Mouse (Mus musculus) frontal cortex, adult 2 months (tissue): ENCODE data around the gene Stat3. TPM values are rescaled to one million over a fixed set of nuclear protein-coding genes. Genes with fewer than 3 reads are reported as not detected.

Experiments
- DNase-seq, 2 experiments: peaks; one replicate each; pipeline ENCODE4 v3.0.0; 2022; ENCODE audit warnings: low spot score in 1 of 2; ENCODE audit errors: extremely low spot score in 1 of 2
- polyA plus RNA-seq: library from polyadenylated mRNA; depleted of rRNA; stranded (reverse); fragments of >200 nt; gene quantifications from 2 replicates; pipeline ENCODE4 v1.2.3, GENCODE M21; 2012; rRNA removed

Stat3 gene
- polyA plus RNA-seq, 1 experiment: 49.1 TPM

- no peak for DNase-seq
These were observed 99.8 kb downstream of the Stat3 start for GRCm38 (mm10) chr11:100839523-100839922.

GRCm38 (mm10) chr11:100838894-100839293, 100.4 kb downstream of the Stat3 start:
- DNase-seq: no peak

- DNase-seq: no peak
These were observed 102.2 kb downstream of the Stat3 start for GRCm38 (mm10) chr11:100836923-100837702.

Other genes with a start within 250 kb of the Stat3 start
- gene Zfp385c, start 247.1 kb downstream of the Stat3 start, polyA plus RNA-seq: 2.5 TPM in 2 replicates
- gene Dhx58, start 235.3 kb downstream of the Stat3 start, polyA plus RNA-seq: 2.7 and 2.8 TPM in 2 replicates
- 60.7 and 61.7 TPM in 2 replicates for gene Kat2a, start 227.1 kb downstream of the Stat3 start, polyA plus RNA-seq
- gene Hspb9, start 225.7 kb downstream of the Stat3 start, polyA plus RNA-seq: not detected in 2 replicates
- 205 and 221 TPM in 2 replicates for gene Rab5c, start 201.3 kb downstream of the Stat3 start, polyA plus RNA-seq
- 15.8 and 19.2 TPM in 2 replicates for gene Kcnh4, start 179.6 kb downstream of the Stat3 start, polyA plus RNA-seq
- 0.50 and 0.62 TPM in 2 replicates for gene Hcrt, start 176.6 kb downstream of the Stat3 start, polyA plus RNA-seq
- gene Ghdc, start 168.6 kb downstream of the Stat3 start, polyA plus RNA-seq: 7.7 and 9.3 TPM in 2 replicates
- gene Stat5b, start 88.8 kb downstream of the Stat3 start, polyA plus RNA-seq: 28.7 and 29.6 TPM in 2 replicates
- 3.4 and 3.7 TPM in 2 replicates for gene Stat5a, start 80.2 kb downstream of the Stat3 start, polyA plus RNA-seq
- 20.9 and 21.0 TPM in 2 replicates for gene Cavin1, start 31.3 kb upstream of the Stat3 start, polyA plus RNA-seq
- gene Atp6v0a1, start 69.9 kb upstream of the Stat3 start, polyA plus RNA-seq: 312 and 317 TPM in 2 replicates
- 11.8 and 13.0 TPM in 2 replicates for gene Naglu, start 130.5 kb upstream of the Stat3 start, polyA plus RNA-seq
- gene Hsd17b1, start 138.9 kb upstream of the Stat3 start, polyA plus RNA-seq: 0.46 and 0.55 TPM in 2 replicates
- 30.8 and 34.1 TPM in 2 replicates for gene Coasy, start 143.0 kb upstream of the Stat3 start, polyA plus RNA-seq
- gene Mlx, start 147.7 kb upstream of the Stat3 start, polyA plus RNA-seq: 52.0 and 56.0 TPM in 2 replicates
- 5.6 and 7.8 TPM in 2 replicates for gene Psmc3ip, start 155.9 kb upstream of the Stat3 start, polyA plus RNA-seq
- gene Retreg3, start 180.4 kb upstream of the Stat3 start, polyA plus RNA-seq: 66.2 and 66.5 TPM in 2 replicates
- gene Tubg1, start 180.4 kb upstream of the Stat3 start, polyA plus RNA-seq: 21.5 and 24.7 TPM in 2 replicates
- 56.4 and 58.0 TPM in 2 replicates for gene Tubg2, start 216.4 kb upstream of the Stat3 start, polyA plus RNA-seq
- gene Cntnap1, start 231.0 kb upstream of the Stat3 start, polyA plus RNA-seq: 65.8 TPM in 2 replicates
- gene Plekhh3, start 231.8 kb upstream of the Stat3 start, polyA plus RNA-seq: 15.8 and 17.9 TPM in 2 replicates
- 0.36 and 0.42 TPM in 2 replicates for gene Ccr10, start 235.9 kb upstream of the Stat3 start, polyA plus RNA-seq